Mouse (Mus musculus) adrenal gland, adult 18-20 months (tissue): ENCODE data around the gene Brox. TPM values are rescaled to one million over a fixed set of nuclear protein-coding genes. Genes with fewer than 3 reads are reported as not detected.

Source experiments
- DNase-seq, 2 experiments: peaks; one replicate each; pipeline ENCODE4 v3.0.0; 2021 to 2022; ENCODE audit warnings: low spot score in 2 of 2
- total RNA-seq, 2 experiments: library from RNA; stranded (reverse); gene quantifications; 1 replicate in 1 of 2; 2 replicates in 1 of 2; pipeline ENCODE4 v1.2.3; 2021

The Brox gene
- total RNA-seq, 2 experiments from 2014 or later = 44.2 to 57.0 TPM

GRCm38 (mm10) chr1:183274385-183274784, 22.7 kb downstream of the Brox start:
- DNase-seq = no peak

DNA sequence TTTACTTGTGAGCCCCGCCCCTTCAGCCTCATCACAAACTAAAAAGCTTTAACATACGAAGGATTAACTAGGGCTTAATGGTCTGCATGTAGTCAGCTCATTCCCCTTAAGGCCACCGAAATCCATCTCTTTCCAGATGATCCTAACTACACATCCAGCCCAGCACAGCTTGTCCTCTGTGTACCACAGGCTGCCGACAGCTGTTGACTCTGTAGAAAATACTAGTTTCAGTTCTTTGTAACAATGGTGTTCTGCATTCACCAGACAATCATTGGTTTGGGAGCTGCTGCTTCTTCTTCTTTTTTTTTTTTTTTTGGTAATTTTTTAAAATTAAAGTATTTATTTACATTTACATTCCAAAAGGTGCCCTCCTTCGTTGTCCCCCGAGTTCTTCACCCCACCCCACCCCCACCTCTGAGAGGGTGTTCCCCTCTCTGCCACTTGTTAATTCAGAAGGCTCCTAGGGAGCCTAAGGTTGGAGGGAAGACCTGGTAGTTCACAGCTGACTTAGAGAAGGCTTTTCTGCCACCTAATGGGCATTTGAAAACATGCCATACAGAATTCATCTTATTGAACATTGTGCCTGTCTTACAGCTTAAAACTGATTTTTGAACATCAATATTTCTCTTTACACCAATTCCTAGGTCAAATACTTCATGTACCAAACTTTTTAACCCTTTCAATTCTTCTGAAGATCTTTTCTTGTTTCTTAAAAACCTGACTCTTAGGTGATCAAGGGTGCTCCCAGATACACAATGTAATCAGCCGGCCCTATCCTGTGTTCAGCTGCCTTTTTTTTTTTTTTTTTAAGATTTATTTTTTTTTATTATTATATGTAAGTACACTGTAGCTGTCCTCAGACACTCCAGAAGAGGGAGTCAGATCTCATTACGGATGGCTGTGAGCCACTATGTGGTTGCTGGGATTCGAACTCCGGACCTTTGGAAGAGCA, 23.9 kb downstream of the Brox start:
- no peak for DNase-seq

DNA sequence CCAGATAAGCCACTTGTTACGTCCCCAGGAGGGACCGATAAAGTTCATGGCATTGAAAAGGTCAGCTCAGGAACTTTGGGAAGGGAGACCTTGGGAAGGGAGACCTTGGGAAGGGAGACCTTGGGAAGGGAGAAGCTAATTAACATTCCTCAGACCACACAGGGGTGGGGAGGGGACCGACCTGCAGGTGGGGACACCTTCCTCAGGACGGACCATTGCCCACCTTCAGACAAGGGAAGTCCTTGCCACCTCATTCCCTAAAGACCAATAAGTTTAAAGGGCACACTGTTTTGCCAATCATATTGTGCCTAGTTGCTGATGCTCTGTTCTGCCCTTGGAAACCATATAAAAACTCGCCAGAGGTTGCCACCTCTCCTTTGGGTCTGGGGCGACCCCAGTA, 29.4 kb downstream of the Brox start:
- DNase-seq = no peak

- no peak for DNase-seq
Measured at GRCm38 (mm10) chr1:183265921-183266467, 31.1 kb downstream of the Brox start.

DNA sequence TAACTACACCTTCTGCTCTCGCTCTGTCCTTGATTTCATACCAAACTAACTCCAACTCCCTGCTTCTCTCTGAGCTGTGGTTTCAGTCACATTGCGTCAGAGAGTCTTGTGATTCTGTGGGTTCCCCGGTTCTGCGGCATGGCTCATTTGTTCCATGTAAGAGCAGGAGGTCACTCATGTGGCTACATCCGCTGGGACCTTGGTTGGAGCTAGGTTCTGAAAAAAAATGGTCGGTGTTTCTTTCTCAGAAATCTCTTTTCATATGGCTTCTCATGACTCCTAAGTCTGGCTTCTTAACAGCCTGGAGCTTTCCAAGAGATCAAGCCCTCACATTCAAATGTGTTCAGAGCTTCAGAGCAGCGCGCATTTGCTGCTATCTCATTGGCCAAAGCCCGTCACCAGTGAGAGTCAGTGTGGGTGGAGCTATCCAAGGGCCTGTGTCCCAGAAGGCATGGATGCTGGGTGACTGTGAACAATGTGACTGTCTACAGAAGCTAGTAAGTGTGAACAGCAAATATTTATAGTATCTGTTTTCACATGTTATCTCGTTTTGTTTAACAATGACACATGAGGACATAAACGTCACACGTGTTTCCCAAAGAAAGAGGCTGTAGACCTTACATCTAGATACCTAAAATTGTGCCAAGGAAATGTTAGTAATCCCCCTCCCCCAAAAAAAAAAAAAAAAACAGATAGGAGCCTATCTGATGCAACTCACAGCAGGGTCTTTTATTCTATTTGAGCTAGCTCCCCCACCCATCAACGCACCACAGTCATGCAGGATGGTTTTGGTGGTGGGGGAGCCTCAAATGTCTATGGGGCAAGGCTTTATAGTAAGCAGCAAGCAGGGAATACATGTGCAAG, 32.7 kb downstream of the Brox start:
- no peak for DNase-seq

GRCm38 (mm10) chr1:183252574-183252973, 44.5 kb downstream of the Brox start:
- no peak for DNase-seq

GRCm38 (mm10) chr1:183251818-183252217, 45.3 kb downstream of the Brox start:
- no peak for DNase-seq

- no peak for DNase-seq
Measured at GRCm38 (mm10) chr1:183250612-183251011, 46.5 kb downstream of the Brox start.

DNA sequence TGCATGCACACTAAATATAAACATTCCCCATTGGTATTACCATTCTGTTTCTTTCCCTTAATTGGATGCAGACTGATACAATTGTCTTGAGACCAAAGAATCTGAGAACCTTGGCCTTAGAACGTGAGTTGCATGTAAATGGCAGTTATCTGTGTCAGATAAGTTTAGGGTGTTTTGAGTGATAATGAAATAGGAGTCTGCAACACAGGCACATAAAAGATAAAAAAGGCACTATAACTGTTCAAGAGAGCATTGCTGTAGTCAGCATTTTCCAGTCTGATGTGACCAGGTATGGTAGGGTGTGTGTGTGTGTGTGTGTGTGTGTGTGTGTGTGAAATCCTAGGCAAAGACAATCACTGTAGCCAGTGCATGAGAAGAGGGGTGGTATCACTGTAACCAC, 48.9 kb downstream of the Brox start:
- DNase-seq = no peak

DNA sequence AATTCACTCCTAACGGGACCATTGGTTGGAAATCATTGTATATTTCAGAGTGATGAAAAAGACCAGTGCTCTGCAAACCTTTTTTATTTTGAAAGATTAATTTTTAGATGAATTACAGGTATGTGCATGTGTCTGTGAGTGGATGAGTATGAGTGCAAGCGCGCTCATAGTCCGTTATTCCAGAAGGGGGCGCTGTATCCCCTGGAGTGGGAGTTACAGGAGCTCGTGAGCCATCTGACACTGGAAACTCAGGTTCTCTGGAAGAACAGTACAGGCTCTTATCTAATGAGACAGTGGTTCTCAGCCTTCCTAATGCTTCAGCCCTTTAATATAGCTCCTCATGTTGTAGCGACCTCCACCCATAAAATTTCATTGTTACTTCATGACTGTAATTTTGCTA, 53.8 kb downstream of the Brox start:
- DNase-seq = no peak

GRCm38 (mm10) chr1:183237901-183238300, 59.2 kb downstream of the Brox start:
- no peak for DNase-seq

DNA sequence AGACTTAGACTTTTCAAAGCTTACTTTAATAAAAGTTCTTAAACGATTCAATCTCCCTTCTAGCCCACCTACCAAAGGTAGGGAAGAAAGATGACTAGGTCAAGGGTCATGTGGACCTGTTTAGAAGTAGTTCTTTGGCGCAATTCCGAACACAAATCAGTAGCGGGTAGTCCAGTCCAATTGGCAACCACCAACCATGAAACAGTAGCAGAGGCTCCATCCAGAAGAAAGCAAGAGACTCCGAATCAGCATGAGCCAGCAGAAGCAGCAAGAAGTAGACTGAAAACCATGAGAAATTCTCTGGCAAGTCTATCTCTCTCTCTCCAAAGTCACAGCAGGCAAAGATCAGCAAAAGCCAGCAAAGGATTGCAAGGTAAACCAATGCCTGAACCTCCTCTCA, 60.6 kb downstream of the Brox start:
- no peak for DNase-seq

- no peak for DNase-seq
Measured at GRCm38 (mm10) chr1:183233679-183234174, 63.3 kb downstream of the Brox start.

- no peak for DNase-seq
Measured at GRCm38 (mm10) chr1:183232985-183233678, 63.9 kb downstream of the Brox start.

DNA sequence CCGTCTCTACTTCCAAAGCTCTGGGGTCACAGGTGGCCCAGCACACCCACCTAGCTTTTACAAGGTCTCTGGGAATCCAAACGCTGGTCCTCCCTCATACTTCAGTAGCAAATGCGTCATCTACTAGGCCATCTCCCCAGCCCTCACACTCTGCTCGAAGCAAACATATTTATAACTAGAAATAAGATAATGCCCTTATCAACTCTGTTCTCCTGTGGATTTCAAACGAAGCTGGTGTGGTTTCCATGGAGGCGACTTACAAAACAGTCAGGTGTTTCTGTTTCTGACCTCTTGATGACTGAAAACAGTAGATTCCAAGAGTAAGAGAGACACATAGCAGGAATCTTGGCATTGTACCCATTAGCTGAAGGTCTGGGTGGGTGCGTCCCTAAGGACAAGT, 69.6 kb downstream of the Brox start:
- DNase-seq = no peak

Other genes starting within 250 kb of the Brox start
- gene Disp1, start 75.7 kb downstream of the Brox start, total RNA-seq = 10 to 100 TPM; 11.5 to 12.7 TPM
- 10 to 100 TPM; 52.7 to 57.8 TPM for gene Aida, start 679 bp downstream of the Brox start, total RNA-seq
- 100 to 1,000 TPM; 189 to 209 TPM for gene Mia3, start 72.3 kb upstream of the Brox start, total RNA-seq
- gene Taf1a, start 91.7 kb upstream of the Brox start, total RNA-seq = 10 to 100 TPM; 22.3 to 29.7 TPM
- not detected for gene Hhipl2, start 120.9 kb upstream of the Brox start, total RNA-seq